Mouse (Mus musculus) layer of hippocampus, adult 8-10 months (tissue): ENCODE measurements around the gene Fgfr2. TPM values are rescaled to one million over a fixed set of nuclear protein-coding genes. Genes with fewer than 3 reads are reported as not detected.
"Not testable (repeated sequence)": the region's sequence is repeated elsewhere in the genome, so short reads cannot be mapped to it uniquely, and the experiment has no call there.

Experiments used
- DNase-seq, 2 experiments: peaks; one replicate each; pipeline ENCODE4 v3.0.0; 2022; ENCODE audit warnings: low spot score in 2 of 2
- total RNA-seq, 4 experiments: library from RNA; stranded (reverse); gene quantifications; 2 replicates each; pipeline ENCODE4 v1.2.4; 2022

Gene Fgfr2
- total RNA-seq, 4 experiments from 2014 or later, result 60.7 to 72.9 (median 65.8) TPM

GRCm38 (mm10) chr7:130426586-130426985, 2696.6 kb downstream of the Fgfr2 start:
- DNase-seq, result no peak

GRCm38 (mm10) chr7:130425991-130426390, 2697.2 kb downstream of the Fgfr2 start:
- DNase-seq, result no peak

GRCm38 (mm10) chr7:130419961-130420360, 2703.2 kb downstream of the Fgfr2 start:
- no peak for DNase-seq

- DNase-seq, result no peak
Observed at GRCm38 (mm10) chr7:130407622-130408021, 2715.5 kb downstream of the Fgfr2 start.

- DNase-seq, result no peak
Observed at GRCm38 (mm10) chr7:130403346-130403745, 2719.8 kb downstream of the Fgfr2 start.

- no peak for DNase-seq
Observed at GRCm38 (mm10) chr7:130394697-130395096, 2728.5 kb downstream of the Fgfr2 start.

GRCm38 (mm10) chr7:130390060-130390459, 2733.1 kb downstream of the Fgfr2 start:
- not testable (repeated sequence) for DNase-seq

GRCm38 (mm10) chr7:130386308-130386707, 2736.8 kb downstream of the Fgfr2 start:
- no peak for DNase-seq

- DNase-seq, result no peak
Observed at GRCm38 (mm10) chr7:130385732-130386294, 2737.3 kb downstream of the Fgfr2 start.

- no peak for DNase-seq
Observed at GRCm38 (mm10) chr7:130382126-130382525, 2741.0 kb downstream of the Fgfr2 start.

- peak; percentile 29 to 32 for DNase-seq
Observed at GRCm38 (mm10) chr7:130381387-130381951, 2741.7 kb downstream of the Fgfr2 start.

GRCm38 (mm10) chr7:130380769-130381355, 2742.3 kb downstream of the Fgfr2 start:
- DNase-seq, result no peak

GRCm38 (mm10) chr7:130380367-130380766, 2742.8 kb downstream of the Fgfr2 start:
- DNase-seq, result no peak

GRCm38 (mm10) chr7:130379886-130380285, 2743.3 kb downstream of the Fgfr2 start:
- DNase-seq, result no peak

- no peak for DNase-seq
Observed at GRCm38 (mm10) chr7:130378308-130378707, 2744.8 kb downstream of the Fgfr2 start.

GRCm38 (mm10) chr7:130374311-130374710, 2748.8 kb downstream of the Fgfr2 start:
- no peak for DNase-seq

- DNase-seq, result no peak
Observed at GRCm38 (mm10) chr7:130368827-130369641, 2754.1 kb downstream of the Fgfr2 start.

GRCm38 (mm10) chr7:130368036-130368826, 2754.9 kb downstream of the Fgfr2 start:
- DNase-seq, result no peak

GRCm38 (mm10) chr7:130367222-130368035, 2755.7 kb downstream of the Fgfr2 start:
- DNase-seq, result no peak

- no peak for DNase-seq
Observed at GRCm38 (mm10) chr7:130365711-130366110, 2757.4 kb downstream of the Fgfr2 start.
